Mouse (Mus musculus) ES-Bruce4 (cell line): ENCODE results near the gene Cops6. TPM values are rescaled to one million over a fixed set of nuclear protein-coding genes. Genes with fewer than 3 reads are reported as not detected.

Experiments
- H3K27ac ChIP-seq: 2 replicates; pipeline ENCODE4 v1.5.1; 2012; ENCODE audit warnings: low read length, inconsistent platforms; ENCODE audit not compliant: insufficient read depth
- H3K27me3 ChIP-seq: 2 replicates; pipeline ENCODE4 v1.6.1; 2012; ENCODE audit warnings: mild to moderate bottlenecking, low read length, inconsistent platforms; ENCODE audit not compliant: control insufficient read depth, poor library complexity, insufficient read depth, severe bottlenecking
- H3K36me3 ChIP-seq: 2 replicates; pipeline ENCODE4 v1.6.1; 2012; ENCODE audit warnings: inconsistent platforms, mild to moderate bottlenecking, low read length, moderate library complexity; ENCODE audit not compliant: control insufficient read depth, poor library complexity, insufficient read depth, severe bottlenecking
- H3K4me1 ChIP-seq: one replicate; pipeline ENCODE4 v1.8.1; 2011; ENCODE audit warnings: low read length; ENCODE audit not compliant: control insufficient read depth, insufficient read depth
- H3K4me3 ChIP-seq: 2 replicates; pipeline ENCODE4 v1.5.1; 2011; ENCODE audit warnings: low read depth, mild to moderate bottlenecking, low read length
- H3K9ac ChIP-seq: 2 replicates; pipeline ENCODE4 v1.6.1; 2012; ENCODE audit warnings: low read depth, mild to moderate bottlenecking, inconsistent platforms; ENCODE audit not compliant: poor library complexity, severe bottlenecking
- H3K9me3 ChIP-seq: replicated peaks from 2 replicates; pipeline ENCODE4 v1.6.1; 2012; ENCODE audit warnings: mild to moderate bottlenecking, low read length, inconsistent platforms; ENCODE audit not compliant: control insufficient read depth, poor library complexity, insufficient read depth, severe bottlenecking
- CTCF ChIP-seq: IDR thresholded peaks from one replicate; pipeline ENCODE4 v1.8.1; 2011; ENCODE audit warnings: low read depth, low read length
- EP300 ChIP-seq: IDR thresholded peaks from 2 replicates; pipeline ENCODE4 v1.6.1; 2011; ENCODE audit warnings: low read depth, low read length; ENCODE audit not compliant: insufficient read depth
- POLR2A ChIP-seq: IDR thresholded peaks from one replicate; pipeline ENCODE4 v1.8.1; 2011; ENCODE audit warnings: low read length; ENCODE audit not compliant: insufficient read depth
- polyA plus RNA-seq: library from polyadenylated mRNA; stranded (reverse); fragments of >200 nt; gene quantifications from 2 replicates; pipeline ENCODE4 v1.2.4, GENCODE M21; 2011; ENCODE audit warnings: low read depth; ENCODE audit not compliant: missing spikeins, insufficient read depth, insufficient read length

The Cops6 gene
- polyA plus RNA-seq, 1 experiment: 122 TPM

GRCm38 (mm10) chr5:138199576-138199975 is 38.7 kb downstream of the Cops6 start:
- Histone ChIP-seq H3K27ac (no peak overlapping the region), H3K4me1 (no peaks in the 10 kb centered on the region), H3K36me3 (no peaks in the 10 kb centered on the region), H3K9me3 (peaks cover 8% of the 10 kb centered on the region), H3K4me3 (no peak overlapping the region), H3K9ac (no peak overlapping the region), H3K27me3 (no peaks in the 10 kb centered on the region)
- TF ChIP-seq POLR2A (no peak), CTCF (peak; percentile 32)

GRCm38 (mm10) chr5:138202086-138202485 is 41.2 kb downstream of the Cops6 start:
- Histone ChIP-seq H3K9me3 (peaks cover 14% of the 10 kb centered on the region), H3K9ac (no peak overlapping the region), H3K27ac (no peak overlapping the region), H3K4me1 (no peaks in the 10 kb centered on the region), H3K36me3 (no peaks in the 10 kb centered on the region), H3K27me3 (no peaks in the 10 kb centered on the region), H3K4me3 (no peak overlapping the region)
- TF ChIP-seq POLR2A: no peak

DNA sequence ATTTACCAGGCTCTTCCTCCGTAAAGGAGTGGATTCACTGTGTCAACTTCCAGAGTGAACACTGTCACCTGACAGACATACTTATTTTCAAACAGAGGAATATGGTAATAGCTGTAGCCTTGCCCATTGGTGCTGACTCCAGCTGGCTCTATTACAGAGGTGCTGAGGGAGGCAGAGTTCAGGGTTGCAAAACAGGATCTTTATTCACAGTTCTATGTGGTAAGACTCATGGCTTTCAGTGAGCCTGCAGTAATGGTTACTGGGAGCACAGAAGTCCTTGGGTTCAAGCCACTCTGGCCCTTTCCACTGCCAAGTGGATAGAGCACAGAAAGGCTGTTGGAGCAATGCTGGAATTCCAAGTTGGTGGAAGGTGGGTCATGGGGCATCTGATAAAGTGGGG is 46.4 kb downstream of the Cops6 start:
- Histone ChIP-seq H3K9me3 (peaks cover 14% of the 10 kb centered on the region), H3K27ac (no peak overlapping the region), H3K4me3 (no peak overlapping the region), H3K27me3 (no peaks in the 10 kb centered on the region), H3K4me1 (no peaks in the 10 kb centered on the region), H3K36me3 (no peaks in the 10 kb centered on the region), H3K9ac (no peak overlapping the region)
- no peak for TF ChIP-seq EP300
- TF ChIP-seq CTCF: no peak
- TF ChIP-seq POLR2A: no peak

DNA sequence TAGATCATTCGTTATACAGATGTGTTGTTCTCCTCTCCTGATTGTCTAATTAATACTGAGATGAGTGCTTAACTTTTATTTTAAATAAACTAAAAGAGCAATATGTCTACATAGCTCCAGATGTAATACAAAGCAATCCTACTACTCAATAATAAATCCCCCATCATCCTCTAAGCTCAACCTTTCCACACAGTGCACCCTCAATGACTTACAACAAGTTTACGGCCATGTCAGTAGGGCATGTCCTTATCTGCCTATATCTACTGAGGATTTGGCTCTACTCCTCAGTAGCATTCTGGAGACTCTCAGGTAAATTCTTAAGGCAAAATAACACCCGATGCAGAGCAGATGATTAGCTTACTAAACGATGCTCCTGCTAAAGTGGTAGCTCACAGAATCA is 47.0 kb downstream of the Cops6 start:
- H3K4me1 ChIP-seq: no peaks in the 10 kb centered on the region
- H3K9ac ChIP-seq: no peak overlapping the region
- H3K27me3 ChIP-seq: no peaks in the 10 kb centered on the region
- no peak overlapping the region for H3K27ac ChIP-seq
- H3K4me3 ChIP-seq: no peak overlapping the region
- no peaks in the 10 kb centered on the region for H3K36me3 ChIP-seq
- peaks cover 17% of the 10 kb centered on the region for H3K9me3 ChIP-seq
- TF ChIP-seq EP300 (no peak), CTCF (no peak), POLR2A (no peak)

Other genes with a start within 250 kb of the Cops6 start
- gene Cyp3a13, start 239.5 kb upstream of the Cops6 start, polyA plus RNA-seq: not detected in 2 replicates
- not detected in 2 replicates for gene Gjc3, start 198.0 kb upstream of the Cops6 start, polyA plus RNA-seq
- not detected in 2 replicates for gene Azgp1, start 179.6 kb upstream of the Cops6 start, polyA plus RNA-seq
- not detected in 2 replicates for gene Smok3a, start 139.8 kb upstream of the Cops6 start, polyA plus RNA-seq
- gene Smok3b, start 139.6 kb upstream of the Cops6 start, polyA plus RNA-seq: not detected in 2 replicates
- not detected in 2 replicates for gene Smok3c, start 107.9 kb upstream of the Cops6 start, polyA plus RNA-seq
- 15.1 and 15.3 TPM in 2 replicates for gene Zkscan1, start 76.0 kb upstream of the Cops6 start, polyA plus RNA-seq
- gene Zscan21, start 44.2 kb upstream of the Cops6 start, polyA plus RNA-seq: 27.3 and 29.2 TPM in 2 replicates
- gene Zfp113, start 5.3 kb upstream of the Cops6 start, polyA plus RNA-seq: 10.0 and 12.4 TPM in 2 replicates
- gene Ap4m1, start 10.9 kb downstream of the Cops6 start, polyA plus RNA-seq: 11.4 and 14.7 TPM in 2 replicates
- gene Mcm7, start 11.4 kb downstream of the Cops6 start, polyA plus RNA-seq: 298 and 304 TPM in 2 replicates
- 51.6 and 55.4 TPM in 2 replicates for gene Taf6, start 26.4 kb downstream of the Cops6 start, polyA plus RNA-seq
- gene Cnpy4, start 26.4 kb downstream of the Cops6 start, polyA plus RNA-seq: 22.7 and 24.3 TPM in 2 replicates
- gene Mblac1, start 33.2 kb downstream of the Cops6 start, polyA plus RNA-seq: 0.68 and 1.4 TPM in 2 replicates
- gene Nxpe5, start 64.8 kb downstream of the Cops6 start, polyA plus RNA-seq: not detected in 2 replicates
- gene Lamtor4, start 94.4 kb downstream of the Cops6 start, polyA plus RNA-seq: 21.1 and 24.3 TPM in 2 replicates
- gene BC037034, start 103.0 kb downstream of the Cops6 start, polyA plus RNA-seq: 14.7 and 16.6 TPM in 2 replicates
- gene Gal3st4, start 111.8 kb downstream of the Cops6 start, polyA plus RNA-seq: 0.30 and 0.84 TPM in 2 replicates
- gene Gm43720, start 118.9 kb downstream of the Cops6 start, polyA plus RNA-seq: not detected in 2 replicates
- gene Gpc2, start 118.9 kb downstream of the Cops6 start, polyA plus RNA-seq: 14.6 and 15.4 TPM in 2 replicates
- 16.5 and 24.6 TPM in 2 replicates for gene Stag3, start 119.2 kb downstream of the Cops6 start, polyA plus RNA-seq
- not detected in 2 replicates for gene Pvrig, start 180.9 kb downstream of the Cops6 start, polyA plus RNA-seq